Mouse (Mus musculus): ENCODE measurements around the gene Pth1r.

Pth1r gene

DNA sequence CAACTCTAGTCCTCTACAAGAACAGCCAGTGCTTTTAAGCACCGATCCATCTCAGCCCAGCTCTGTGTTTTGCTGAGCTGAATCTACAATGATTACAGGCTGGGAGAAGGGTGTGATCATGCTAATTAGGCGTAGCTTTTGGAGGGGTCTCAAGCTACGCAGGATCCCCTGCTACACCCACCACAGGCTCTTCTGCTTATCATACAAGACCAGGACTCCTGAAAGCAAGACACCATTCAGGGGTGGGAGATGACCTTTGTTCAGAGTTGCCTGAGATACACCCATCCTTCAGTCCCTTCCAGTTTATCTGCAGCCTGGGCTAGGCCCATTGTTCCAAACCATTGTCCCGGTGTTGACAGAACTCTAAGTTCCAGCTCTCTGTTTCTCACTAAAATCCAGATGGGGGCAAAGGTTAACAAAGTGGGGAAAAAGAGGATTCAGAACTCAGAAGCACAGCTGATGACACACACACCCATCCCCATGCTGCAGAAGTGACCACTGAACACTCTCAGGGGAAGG lies 6.0 kb upstream of the Pth1r start:
- in situ Hi-C loops (cut with MboI; ENCODE audit: low pct_unique_long_range_greater_than_20kb in 1 of 2, low sequenced_read_pairs in 2 of 2, unreplicated experiment in 1 of 2): no loop called here

DNA sequence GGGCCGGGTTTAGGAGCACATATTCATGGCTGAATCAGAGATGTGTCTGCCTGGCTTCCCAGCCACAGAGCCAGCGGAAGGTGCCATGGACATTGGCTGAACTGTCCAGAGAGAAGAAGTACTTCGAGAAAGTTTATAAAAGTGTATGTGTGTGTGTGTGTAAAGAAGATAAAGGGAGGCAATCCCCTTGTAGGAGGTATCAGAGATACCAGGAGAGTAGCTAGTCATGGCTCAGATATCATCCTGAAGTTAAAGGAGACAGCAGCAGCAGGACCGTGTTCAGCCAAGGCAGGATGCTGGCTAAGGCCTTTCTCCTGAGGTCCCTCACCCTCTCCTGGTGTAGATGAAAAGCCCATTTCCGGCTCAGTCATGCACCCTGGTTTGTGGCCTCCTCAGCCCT lies 4.5 kb upstream of the Pth1r start:
- in situ Hi-C loops (cut with MboI; ENCODE audit: low pct_unique_long_range_greater_than_20kb in 1 of 2, low sequenced_read_pairs in 2 of 2, unreplicated experiment in 1 of 2): no loop called here

DNA sequence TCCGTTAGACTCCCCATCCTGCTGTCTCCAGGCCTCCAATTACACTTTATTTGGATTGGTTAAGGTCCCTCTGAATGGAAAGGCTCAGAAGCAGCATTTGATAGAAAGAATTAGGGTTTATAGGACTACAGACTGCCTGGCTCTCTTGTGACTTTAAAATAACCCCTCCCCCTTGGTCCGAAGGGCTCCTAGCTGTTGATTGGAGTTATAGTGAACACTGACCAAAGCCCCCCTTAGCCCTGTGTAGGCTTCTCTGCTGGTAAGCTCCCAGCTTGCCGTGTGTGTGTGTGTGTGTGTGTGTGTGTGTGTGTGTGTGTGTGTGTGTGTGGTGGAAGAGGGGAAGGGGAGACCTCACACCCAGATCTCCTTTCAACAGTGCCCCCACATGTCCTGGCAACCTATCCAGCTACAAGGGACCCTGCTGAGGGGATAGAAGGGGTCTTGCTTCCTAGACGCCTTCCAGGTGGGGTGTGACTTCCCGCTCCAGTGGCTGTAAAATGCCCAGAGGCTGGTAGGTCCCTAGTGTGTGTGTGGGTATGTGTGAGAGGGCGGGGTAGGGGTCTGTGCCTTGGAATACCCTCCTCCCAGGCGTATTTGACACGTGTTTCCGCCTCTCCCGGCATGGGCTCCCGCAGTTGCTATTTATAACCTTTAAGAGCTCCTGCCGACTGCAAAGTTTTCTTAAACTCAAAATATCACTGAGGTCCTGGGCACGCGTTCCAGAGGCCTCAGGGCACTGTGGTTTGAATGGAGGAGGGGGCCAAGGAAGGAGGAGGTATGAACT lies 3.7 kb upstream of the Pth1r start:
- in situ Hi-C loops (cut with MboI; ENCODE audit: low pct_unique_long_range_greater_than_20kb in 1 of 2, low sequenced_read_pairs in 2 of 2, unreplicated experiment in 1 of 2): no loop called here

DNA sequence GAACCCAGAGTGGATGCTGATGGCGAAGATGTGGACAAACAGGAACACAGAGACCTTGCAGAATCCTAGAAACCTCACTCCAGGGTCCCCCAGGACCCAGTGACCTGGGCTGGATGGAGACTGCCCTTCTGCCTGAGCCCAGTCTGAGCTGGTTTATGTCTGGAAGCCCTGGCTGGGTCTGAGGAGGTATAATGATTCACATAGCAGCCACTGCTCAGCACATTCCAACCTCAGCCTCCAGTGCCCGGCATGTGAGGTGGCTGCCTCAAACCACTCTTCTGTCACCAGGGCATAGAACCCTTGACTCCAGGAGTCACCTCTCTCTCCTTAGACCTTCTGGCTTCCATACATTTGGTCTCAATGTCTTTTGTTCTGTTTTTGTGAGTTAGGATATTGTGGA lies 1.5 kb upstream of the Pth1r start:
- in situ Hi-C loops (cut with MboI; ENCODE audit: low pct_unique_long_range_greater_than_20kb in 1 of 2, low sequenced_read_pairs in 2 of 2, unreplicated experiment in 1 of 2): no loop called here

DNA sequence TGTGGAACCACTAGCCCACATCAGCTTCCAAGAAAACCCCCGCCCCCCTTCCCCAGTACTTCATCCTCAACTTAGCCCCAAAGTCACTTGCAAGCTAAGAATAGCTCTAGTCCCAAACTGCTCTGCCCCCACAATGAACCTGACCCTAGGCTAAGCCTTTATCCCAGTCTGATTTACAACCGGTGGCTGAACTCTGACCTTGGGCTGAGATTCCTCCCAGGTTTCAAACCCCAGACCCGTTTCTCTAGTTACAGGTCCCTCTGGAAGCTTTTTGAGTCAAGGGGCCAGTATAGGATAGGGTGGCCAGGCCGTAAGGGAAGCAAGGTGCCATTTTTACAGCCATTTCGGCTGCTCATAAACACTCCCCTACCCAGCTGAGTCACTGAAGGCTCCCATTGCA lies 707 bp downstream of the Pth1r start:
- in situ Hi-C loops (cut with MboI; ENCODE audit: low pct_unique_long_range_greater_than_20kb in 1 of 2, low sequenced_read_pairs in 2 of 2, unreplicated experiment in 1 of 2): no loop called here

DNA sequence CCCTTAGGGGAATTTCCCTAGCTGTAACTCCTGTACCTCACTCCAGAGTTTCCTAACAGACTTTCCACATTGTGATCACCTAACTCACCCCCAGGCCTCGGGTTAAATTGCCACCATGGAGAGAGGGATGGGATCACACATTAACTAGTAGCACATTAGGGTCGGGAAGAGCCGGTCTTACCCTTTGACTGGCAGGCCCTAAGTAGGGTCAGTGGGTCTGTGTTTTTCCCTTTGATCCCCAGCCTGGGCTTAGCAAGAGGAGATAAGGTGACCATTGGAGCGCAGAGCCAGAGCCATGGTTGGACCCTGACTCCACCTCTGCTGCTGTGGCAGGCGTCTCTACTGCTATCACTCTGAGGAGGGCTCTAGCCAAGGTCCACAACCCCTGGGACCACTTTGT lies 1.2 kb downstream of the Pth1r start:
- in situ Hi-C loops (cut with MboI; ENCODE audit: low pct_unique_long_range_greater_than_20kb in 1 of 2, low sequenced_read_pairs in 2 of 2, unreplicated experiment in 1 of 2): no loop called here

DNA sequence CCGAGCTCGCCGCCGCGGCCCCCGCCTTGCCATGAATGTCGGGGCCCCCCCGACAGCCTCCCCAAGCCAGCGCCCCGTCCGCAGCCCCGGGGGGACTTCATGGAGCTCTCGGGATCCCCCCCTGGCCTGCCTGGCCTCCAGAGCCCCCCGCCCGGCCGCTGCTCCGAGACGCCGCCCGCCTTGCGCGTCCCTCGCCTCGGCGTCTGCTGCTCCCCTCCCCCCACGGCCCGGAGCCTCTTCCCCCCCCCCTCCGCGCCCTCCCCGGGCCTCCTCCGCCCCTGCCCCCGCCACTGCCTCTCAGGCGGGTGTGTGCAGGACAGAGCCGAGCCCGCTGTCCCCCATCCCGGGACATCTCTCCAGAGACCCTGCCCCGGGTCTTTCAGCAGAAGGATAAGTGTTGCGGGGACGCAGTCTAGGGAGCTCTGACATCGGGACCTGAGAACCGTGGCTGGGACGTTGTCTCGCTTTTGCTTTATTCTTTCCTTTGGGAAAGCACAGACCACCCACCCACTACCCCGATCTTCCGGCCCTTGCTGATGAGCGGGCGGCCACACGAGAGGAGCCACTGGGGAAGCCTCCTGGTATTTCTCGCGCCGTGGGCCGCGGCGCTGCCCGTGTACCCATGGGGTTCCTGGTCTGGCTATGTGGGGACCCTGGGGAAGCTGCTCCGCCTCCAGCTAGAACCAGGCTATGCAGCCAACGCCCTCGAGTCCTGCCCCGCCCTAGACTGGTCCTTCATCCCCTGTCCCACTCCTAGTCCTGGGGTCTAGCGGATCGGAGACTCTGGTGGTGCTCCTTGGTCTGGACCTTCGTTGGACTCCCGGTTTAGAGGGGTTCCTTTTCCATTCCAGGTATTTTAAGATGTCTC lies 3.3 kb downstream of the Pth1r start:
- in situ Hi-C loops (cut with MboI; ENCODE audit: low pct_unique_long_range_greater_than_20kb in 1 of 2, low sequenced_read_pairs in 2 of 2, unreplicated experiment in 1 of 2): no loop called here

DNA sequence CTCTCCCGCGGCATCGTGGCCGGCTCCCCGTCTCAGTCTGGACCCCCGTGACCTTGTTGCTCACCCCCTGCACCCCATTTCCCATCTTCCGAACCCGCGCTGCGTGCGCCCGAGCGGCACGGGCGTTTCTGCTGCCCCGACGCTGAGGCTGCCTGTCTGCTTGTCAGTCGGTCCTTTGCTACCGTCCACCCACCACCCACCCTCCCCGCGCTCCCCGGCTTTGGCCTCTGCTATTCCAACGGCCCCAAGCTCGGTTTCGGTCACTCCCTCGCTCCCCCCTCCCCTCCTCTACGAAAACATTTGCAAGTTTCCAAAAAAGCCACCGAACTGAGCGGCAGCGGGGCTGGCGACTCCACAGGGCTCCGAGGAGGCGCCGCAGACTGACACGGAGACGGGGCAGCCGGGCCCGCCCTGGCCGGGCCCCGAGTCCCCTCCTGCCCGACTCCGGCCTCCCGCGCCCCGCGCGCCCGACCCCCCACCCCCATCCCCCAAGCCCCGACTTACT lies 3.9 kb downstream of the Pth1r start:
- in situ Hi-C loops (cut with MboI; ENCODE audit: low pct_unique_long_range_greater_than_20kb in 1 of 2, low sequenced_read_pairs in 2 of 2, unreplicated experiment in 1 of 2): no loop called here

DNA sequence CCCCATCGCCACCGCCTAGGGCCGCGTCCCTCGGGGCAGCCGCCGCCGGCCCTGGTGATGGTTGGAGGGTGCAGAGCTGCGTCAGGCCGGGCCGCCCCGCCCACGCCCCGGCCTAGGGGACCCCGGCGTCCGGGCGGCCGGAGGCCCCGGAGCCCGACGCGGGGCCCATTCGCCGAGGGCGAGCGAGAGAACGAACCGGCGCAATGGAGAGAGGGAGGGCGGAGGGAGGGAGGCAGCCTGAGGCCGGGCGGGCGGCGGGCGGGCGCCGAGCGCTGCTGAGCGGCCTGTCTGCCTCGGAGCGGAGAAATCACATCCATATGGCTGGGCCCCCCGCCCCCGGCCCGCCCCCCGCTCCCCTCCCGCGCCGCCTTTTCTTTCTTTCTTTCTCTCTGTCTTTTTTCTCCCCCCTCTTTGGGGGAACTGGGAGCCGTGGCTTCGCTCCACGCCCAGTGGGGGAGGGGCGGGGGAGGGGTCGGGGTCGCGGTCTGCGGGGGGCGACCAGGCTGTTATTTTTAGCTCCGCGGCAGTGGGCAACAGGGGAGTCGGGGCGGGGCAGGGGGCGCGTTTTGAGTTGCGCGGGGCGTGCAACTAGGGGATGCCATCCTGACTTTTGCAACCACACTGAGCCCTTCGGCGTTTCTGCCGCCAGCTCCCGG lies 4.5 kb downstream of the Pth1r start:
- in situ Hi-C loops (cut with MboI; ENCODE audit: low pct_unique_long_range_greater_than_20kb in 1 of 2, low sequenced_read_pairs in 2 of 2, unreplicated experiment in 1 of 2): no loop called here

DNA sequence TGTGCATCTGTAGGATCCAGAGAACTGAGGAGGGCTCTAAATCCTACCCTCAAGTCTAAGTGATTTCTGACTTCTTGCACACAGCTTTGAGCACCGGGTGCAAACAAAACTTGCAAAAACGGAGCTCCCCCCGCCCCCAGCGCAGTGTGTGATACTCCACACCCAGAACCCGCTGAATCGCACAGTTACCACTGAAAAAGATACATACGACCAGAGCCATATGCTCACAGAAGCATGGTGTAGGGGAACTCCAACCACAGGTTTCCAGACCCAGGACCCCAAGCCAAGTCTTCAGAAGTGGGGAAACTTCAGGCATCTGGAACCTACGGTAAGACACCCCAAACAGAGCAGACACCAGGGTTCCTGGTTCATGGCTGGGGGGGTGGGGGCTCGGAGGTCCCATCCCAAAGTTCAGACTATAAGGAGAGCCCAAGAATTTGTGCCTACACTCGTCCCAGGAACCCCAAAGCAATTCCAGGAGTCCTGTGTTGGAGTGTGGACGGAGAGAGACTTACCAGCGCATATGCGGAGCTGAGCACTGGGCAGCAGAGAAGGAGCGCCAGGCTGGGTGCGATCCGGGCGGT lies 5.1 kb downstream of the Pth1r start, which contains the start of gene Myl3:
Gene Myl3 (plus strand): TSS at position 151 of the 584 bp plus-strand sequence.
- in situ Hi-C loops (cut with MboI; ENCODE audit: low pct_unique_long_range_greater_than_20kb in 1 of 2, low sequenced_read_pairs in 2 of 2, unreplicated experiment in 1 of 2): no loop called here

DNA sequence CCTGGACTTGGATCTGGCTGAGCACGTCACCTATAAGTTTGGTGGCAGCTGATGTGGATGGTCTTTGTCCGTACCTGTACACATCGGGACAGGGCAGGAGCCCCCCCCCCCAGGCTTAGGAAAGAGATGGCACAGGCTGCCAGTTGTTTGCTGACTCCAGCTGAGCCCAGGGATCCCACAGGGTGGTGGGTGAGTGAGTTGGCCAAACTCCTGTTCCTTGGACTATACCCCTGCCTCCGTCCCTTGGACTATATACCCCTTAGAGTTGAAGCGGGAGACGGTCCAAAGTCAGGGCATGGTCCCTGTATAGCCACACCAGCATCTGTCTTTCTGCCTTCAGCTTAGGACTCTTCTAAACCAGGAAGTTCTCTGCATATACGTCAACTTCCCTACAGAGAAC lies 7.0 kb downstream of the Pth1r start:
- in situ Hi-C loops (cut with MboI; ENCODE audit: low pct_unique_long_range_greater_than_20kb in 1 of 2, low sequenced_read_pairs in 2 of 2, unreplicated experiment in 1 of 2): no loop called here

DNA sequence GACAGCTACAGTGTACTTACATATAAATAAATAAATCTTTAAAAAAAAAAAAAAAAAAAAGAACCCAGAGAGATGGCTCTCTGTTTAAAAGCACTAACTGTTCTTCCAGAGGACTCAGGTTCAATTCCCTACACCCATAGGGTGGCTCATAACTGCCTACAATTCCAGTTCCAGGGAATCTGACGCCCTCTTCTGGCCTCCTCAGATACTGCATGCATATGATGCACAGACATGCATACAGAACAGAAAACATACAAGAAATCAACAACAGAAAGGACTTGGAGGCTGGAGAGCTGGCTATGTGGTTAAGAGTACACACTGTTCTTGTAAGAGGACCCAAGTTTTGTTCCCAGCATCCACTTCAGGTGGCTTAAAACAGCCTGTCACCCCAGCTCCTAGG lies 8.9 kb downstream of the Pth1r start:
- in situ Hi-C loops (cut with MboI; ENCODE audit: low pct_unique_long_range_greater_than_20kb in 1 of 2, low sequenced_read_pairs in 2 of 2, unreplicated experiment in 1 of 2): no loop called here

DNA sequence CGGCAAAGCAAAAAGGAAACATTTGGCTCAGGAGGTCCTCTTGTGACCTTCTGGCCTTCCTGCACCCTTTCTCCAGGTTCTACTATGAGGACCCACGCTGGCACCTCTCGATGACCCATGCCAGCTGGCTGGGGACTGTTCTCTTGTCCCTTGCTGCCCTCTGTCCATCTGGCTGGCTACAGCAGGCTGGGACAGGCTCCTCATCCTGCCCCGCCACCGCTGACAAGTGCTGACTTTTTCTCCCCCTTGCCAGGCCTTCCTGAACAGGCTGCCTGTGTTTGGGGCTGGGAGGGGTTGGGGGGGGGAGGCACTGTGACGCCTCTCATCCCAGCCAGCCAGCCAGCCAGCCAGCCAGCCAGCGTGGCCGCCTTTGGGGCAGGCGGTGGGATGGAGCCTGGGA lies 10.6 kb downstream of the Pth1r start:
- in situ Hi-C loops (cut with MboI; ENCODE audit: low pct_unique_long_range_greater_than_20kb in 1 of 2, low sequenced_read_pairs in 2 of 2, unreplicated experiment in 1 of 2): no loop called here

DNA sequence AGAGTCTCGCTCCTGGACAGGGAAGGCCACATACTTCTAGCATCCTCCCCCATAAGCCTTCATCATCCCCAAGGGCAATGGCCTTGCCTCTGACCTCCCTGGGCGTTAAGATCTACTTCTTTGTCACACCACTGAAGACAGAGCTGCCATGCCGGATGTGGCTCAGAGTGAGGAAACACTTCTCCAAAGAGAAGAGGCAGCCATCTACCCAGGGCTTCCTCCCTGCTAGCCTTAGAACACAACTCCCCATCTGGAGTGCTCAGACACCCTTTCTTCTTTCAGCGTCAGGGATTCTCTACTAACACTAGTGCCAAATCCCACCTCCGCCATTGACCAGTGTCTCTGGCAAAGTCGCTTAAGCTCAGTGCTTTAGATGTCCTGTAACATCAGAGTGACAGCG lies 12.8 kb downstream of the Pth1r start:
- in situ Hi-C loops (cut with MboI; ENCODE audit: low pct_unique_long_range_greater_than_20kb in 1 of 2, low sequenced_read_pairs in 2 of 2, unreplicated experiment in 1 of 2): no loop called here

DNA sequence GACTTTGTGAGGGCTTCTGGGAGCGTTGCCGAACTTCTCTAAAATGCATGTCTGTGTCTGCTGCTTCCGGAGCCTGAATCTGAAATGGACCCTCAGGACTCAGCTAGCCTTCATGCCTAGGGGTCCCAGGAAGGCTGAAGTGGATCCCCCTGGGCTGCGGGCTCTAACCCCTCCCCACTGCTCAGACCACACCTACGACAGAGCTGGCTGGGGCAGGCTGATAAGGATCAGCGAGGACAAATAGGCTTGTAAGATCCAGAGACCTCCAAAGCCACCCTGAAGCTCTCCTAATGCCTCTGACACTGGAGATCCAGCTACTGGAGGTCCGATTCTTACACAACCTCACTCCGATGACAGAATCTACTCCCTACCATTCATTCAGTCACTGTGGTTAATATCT lies 13.8 kb downstream of the Pth1r start:
- in situ Hi-C loops (cut with MboI; ENCODE audit: low pct_unique_long_range_greater_than_20kb in 1 of 2, low sequenced_read_pairs in 2 of 2, unreplicated experiment in 1 of 2): no loop called here

DNA sequence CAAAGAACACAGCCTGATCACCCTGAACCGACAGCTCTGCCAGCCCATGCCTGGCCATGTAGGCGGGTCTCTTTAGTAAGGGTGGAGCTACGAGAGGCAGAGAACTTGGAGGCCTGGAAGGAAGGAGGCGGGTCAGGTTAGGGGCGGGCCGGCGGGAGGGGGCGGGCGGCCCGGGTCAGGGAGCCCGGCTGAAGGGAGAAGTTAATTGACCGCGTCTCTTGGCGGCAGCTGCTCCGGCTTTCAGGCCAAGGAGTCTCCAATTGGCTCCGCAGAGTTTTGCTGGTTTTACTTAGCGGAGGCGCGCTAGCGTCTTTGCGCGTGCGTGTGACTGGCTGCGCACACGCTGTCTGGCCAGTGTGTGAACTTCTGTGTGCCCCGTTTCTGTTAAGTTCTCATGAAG lies 14.3 kb downstream of the Pth1r start:
- in situ Hi-C loops (cut with MboI; ENCODE audit: low pct_unique_long_range_greater_than_20kb in 1 of 2, low sequenced_read_pairs in 2 of 2, unreplicated experiment in 1 of 2): no loop called here

DNA sequence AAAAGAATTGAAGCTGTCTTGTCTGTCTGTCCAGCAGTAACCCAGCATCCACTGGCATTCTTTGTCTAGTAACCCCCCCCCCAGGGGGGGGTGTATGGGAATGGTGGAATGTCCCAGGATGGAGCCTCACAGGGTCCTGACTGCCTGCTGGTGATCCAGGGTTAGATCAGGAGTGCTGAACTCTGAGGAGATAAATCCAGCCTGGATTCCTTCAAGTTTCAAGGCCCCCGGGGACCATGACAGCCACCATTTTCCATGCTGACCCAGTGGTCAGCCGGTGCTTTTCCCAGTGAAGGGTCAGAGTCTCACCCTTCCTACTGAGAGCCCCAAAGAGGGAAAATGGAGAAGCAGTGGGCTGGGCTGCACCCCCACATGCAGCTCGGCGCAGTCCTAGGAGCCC lies 15.1 kb downstream of the Pth1r start:
- in situ Hi-C loops (cut with MboI; ENCODE audit: low pct_unique_long_range_greater_than_20kb in 1 of 2, low sequenced_read_pairs in 2 of 2, unreplicated experiment in 1 of 2): no loop called here

DNA sequence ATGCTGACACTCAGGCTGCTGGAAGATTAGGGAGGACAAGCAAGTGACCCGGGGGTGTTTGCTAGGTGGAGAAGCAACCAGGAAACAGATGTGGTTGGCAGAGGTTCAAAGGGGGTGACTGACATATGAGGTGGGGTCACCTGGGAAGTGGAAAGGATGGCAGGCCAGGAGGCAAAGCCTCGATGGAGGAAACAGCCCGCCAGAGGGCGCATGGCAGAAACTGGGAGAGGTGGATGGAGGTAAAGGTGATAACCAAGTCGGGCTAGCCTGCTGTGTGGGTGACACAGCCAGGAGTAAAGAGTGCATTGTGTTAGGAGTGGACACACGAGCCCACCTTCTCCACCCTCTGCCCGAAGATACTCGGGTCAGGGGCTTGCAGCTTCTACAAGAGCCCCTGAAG lies 17.1 kb downstream of the Pth1r start:
- in situ Hi-C loops (cut with MboI; ENCODE audit: low pct_unique_long_range_greater_than_20kb in 1 of 2, low sequenced_read_pairs in 2 of 2, unreplicated experiment in 1 of 2): loop anchor here in 1 of 2 experiments (5.0 kb wide), 1 partner anchor 42 kb away; no protein-coding TSS in a partner anchor

All from mouse embryonic stem cell (cell line).